25 mouse cellular contexts compared by ENCODE assay signal in genomic region chr7:76389240-76389639, GRCm38 (mm10).
DNase-seq lines count a peak whose midpoint lies in the region; ATAC-seq and TF ChIP-seq lines count a peak whose summit lies in the region.
"Had no signal": no experiment of that assay in that cellular context is flagged by ENCODE, and none has a peak within 500 bp of the region (broad histone marks: within the 10 kb centered on the region; RNA-seq: fewer than 3 reads in every experiment).

No protein-coding gene starts in this region.

- WGBS in forebrain, embryonic 10.5 days, result 88% methylated on average over 5 of the region's 5 CpGs
- 86% methylated on average over 5 of the region's 5 CpGs for WGBS in forebrain, embryonic 16.5 days
- 43% methylated on average over 5 of the region's 5 CpGs for WGBS in lung, embryonic 15.5 days
- 55% methylated on average over 5 of the region's 5 CpGs for WGBS in lung, postnatal 0 days
- 71% methylated on average over 5 of the region's 5 CpGs for WGBS in stomach, embryonic 16.5 days
- 71% methylated on average over 5 of the region's 5 CpGs for WGBS in stomach, postnatal 0 days

- DNase-seq in forebrain, embryonic 10.5 days (ENCODE audit: extremely low spot score, low spot score), result no peak
- no peak for DNase-seq in lung, postnatal 14 days
- DNase-seq in lung, postnatal 0 days (ENCODE audit: low spot score), result peak; percentile 14
- no peak for DNase-seq in lung, postnatal 10 days
- no peak for DNase-seq in stomach, postnatal 0 days (ENCODE audit: low spot score)
- DNase-seq: adrenal gland, adult 8-10 months; adrenal gland, postnatal 14 days; adrenal gland, postnatal 36 days; B cell, adult 2 months; cerebellum, adult 11-12 months; cerebellum, adult 2 months; cerebellum, adult 9-10 months; cerebellum, postnatal 10 days; cerebellum, postnatal 25 days had no signal

- no peaks in the 10 kb centered on the region for H3K27me3 ChIP-seq in forebrain, embryonic 10.5 days (ENCODE audit: poor library complexity, severe bottlenecking)
- H3K27me3 ChIP-seq in forebrain, embryonic 16.5 days (replicated peaks; ENCODE audit: control insufficient read depth, insufficient read depth, low read length), result no peaks in the 10 kb centered on the region
- H3K27me3 ChIP-seq in lung, embryonic 15.5 days, result no peaks in the 10 kb centered on the region
- H3K27me3 ChIP-seq in lung, postnatal 0 days (replicated peaks; ENCODE audit: insufficient read depth, low read length), result no peaks in the 10 kb centered on the region
- no peaks in the 10 kb centered on the region for H3K27me3 ChIP-seq in stomach, embryonic 16.5 days (ENCODE audit: control insufficient read depth, insufficient read depth, low read length)
- H3K27me3 ChIP-seq in stomach, postnatal 0 days (ENCODE audit: control insufficient read depth, insufficient read depth, low read length), result no peaks in the 10 kb centered on the region
- H3K27me3 ChIP-seq: embryonic facial prominence, embryonic 12.5 days; Patski had no signal

- no peak overlapping the region for H3K9ac ChIP-seq in forebrain, embryonic 16.5 days (replicated peaks; ENCODE audit: low read depth, low read length)
- no peak overlapping the region for H3K9ac ChIP-seq in lung, embryonic 15.5 days
- no peak overlapping the region for H3K9ac ChIP-seq in lung, postnatal 0 days (replicated peaks; ENCODE audit: low read depth)
- no peak overlapping the region for H3K9ac ChIP-seq in stomach, embryonic 16.5 days (ENCODE audit: low read length)
- no peak overlapping the region for H3K9ac ChIP-seq in stomach, postnatal 0 days (ENCODE audit: low read length)
- H3K9ac ChIP-seq: embryonic facial prominence, embryonic 12.5 days; forebrain, embryonic 12.5 days had no signal

- no peak for TF ChIP-seq EP300 in lung, postnatal 0 days (IDR thresholded peaks at IDR 0.05)
- no peak for TF ChIP-seq EP300 in stomach, postnatal 0 days (optimal IDR thresholded peaks at IDR 0.05)

- no peak for ATAC-seq in forebrain, embryonic 16.5 days
- peak; percentile 56; the same call in 1 of the 2 replicates for ATAC-seq in lung, embryonic 15.5 days (ENCODE audit: borderline replicate concordance, extremely low read depth, low FRiP score, low TSS enrichment)
- no peak for ATAC-seq in lung, postnatal 0 days
- ATAC-seq in stomach, embryonic 16.5 days (ENCODE audit: insufficient read depth, low FRiP score), result no peak
- ATAC-seq in stomach, postnatal 0 days (ENCODE audit: low FRiP score, low TSS enrichment), result no peak
- ATAC-seq: activated CD4-positive, CD25-positive, alpha-beta regulatory T cell, adult 4 months; CD4-positive, CD25-positive, alpha-beta regulatory T cell, adult 4 months; forebrain, embryonic 14.5 days; Patski had no signal

- H3K4me3 ChIP-seq in forebrain, embryonic 10.5 days, result no peak overlapping the region
- no peak overlapping the region for H3K4me3 ChIP-seq in forebrain, embryonic 16.5 days (replicated peaks; ENCODE audit: low read length)
- no peak overlapping the region for H3K4me3 ChIP-seq in lung, embryonic 15.5 days
- H3K4me3 ChIP-seq in lung, postnatal 0 days (ENCODE audit: low read depth, low read length), result no peak overlapping the region
- H3K4me3 ChIP-seq in stomach, embryonic 16.5 days (replicated peaks; ENCODE audit: low read length), result no peak overlapping the region
- no peak overlapping the region for H3K4me3 ChIP-seq in stomach, postnatal 0 days (ENCODE audit: low read depth, low read length)
- H3K4me3 ChIP-seq: embryonic facial prominence, embryonic 10.5 days; embryonic facial prominence, embryonic 12.5 days; forebrain, embryonic 12.5 days had no signal

- TF ChIP-seq CTCF in lung, postnatal 0 days (IDR thresholded peaks at IDR 0.05), result no peak
- TF ChIP-seq CTCF in stomach, postnatal 0 days (IDR thresholded peaks at IDR 0.05; ENCODE audit: low read depth), result no peak

- no peak overlapping the region for H3K4me2 ChIP-seq in forebrain, embryonic 16.5 days (ENCODE audit: low read length)
- no peak overlapping the region for H3K4me2 ChIP-seq in lung, embryonic 15.5 days
- H3K4me2 ChIP-seq in lung, postnatal 0 days (replicated peaks; ENCODE audit: low read depth, low read length), result no peak overlapping the region
- no peak overlapping the region for H3K4me2 ChIP-seq in stomach, embryonic 16.5 days (ENCODE audit: low read depth, low read length)
- H3K4me2 ChIP-seq in stomach, postnatal 0 days (replicated peaks; ENCODE audit: low read depth), result no peak overlapping the region
- H3K4me2 ChIP-seq: embryonic facial prominence, embryonic 12.5 days; forebrain, embryonic 12.5 days had no signal

- peaks cover 19% of the 10 kb centered on the region for H3K4me1 ChIP-seq in forebrain, embryonic 10.5 days
- H3K4me1 ChIP-seq in forebrain, embryonic 16.5 days (replicated peaks; ENCODE audit: control insufficient read depth, insufficient read depth, low read length), result peaks cover 14% of the 10 kb centered on the region
- peaks cover 13% of the 10 kb centered on the region; the same call in 1 of the 2 replicates for H3K4me1 ChIP-seq in lung, embryonic 15.5 days
- H3K4me1 ChIP-seq in lung, postnatal 0 days (ENCODE audit: insufficient read depth, low read depth, low read length), result peaks cover 4% of the 10 kb centered on the region; the same call in 1 of the 2 replicates
- peaks cover 10% of the 10 kb centered on the region for H3K4me1 ChIP-seq in stomach, embryonic 16.5 days (ENCODE audit: control insufficient read depth, insufficient read depth, low read length)
- no peaks in the 10 kb centered on the region for H3K4me1 ChIP-seq in stomach, postnatal 0 days (replicated peaks; ENCODE audit: control insufficient read depth, insufficient read depth)
- H3K4me1 ChIP-seq: embryonic facial prominence, embryonic 12.5 days had no signal

- 0 out of 2 replicates have a peak overlapping the region, but pooled peaks have one; percentile 11 for H3K27ac ChIP-seq in forebrain, embryonic 10.5 days
- no peak overlapping the region for H3K27ac ChIP-seq in forebrain, embryonic 16.5 days (ENCODE audit: low read length)
- H3K27ac ChIP-seq in lung, embryonic 15.5 days, result peak overlapping the region; percentile 9; the same call in 1 of the 2 replicates
- no peak overlapping the region for H3K27ac ChIP-seq in lung, postnatal 0 days (ENCODE audit: low read length)
- 0 out of 2 replicates have a peak overlapping the region, but pooled peaks have one; percentile 10 for H3K27ac ChIP-seq in stomach, embryonic 16.5 days (ENCODE audit: low read length)
- H3K27ac ChIP-seq in stomach, postnatal 0 days (replicated peaks), result no peak overlapping the region
- H3K27ac ChIP-seq: embryonic facial prominence, embryonic 10.5 days; embryonic facial prominence, embryonic 12.5 days; forebrain, embryonic 12.5 days had no signal

- no peaks in the 10 kb centered on the region for H3K36me3 ChIP-seq in forebrain, embryonic 10.5 days (replicated peaks)
- no peaks in the 10 kb centered on the region for H3K36me3 ChIP-seq in forebrain, embryonic 16.5 days (ENCODE audit: control insufficient read depth, insufficient read depth)
- no peaks in the 10 kb centered on the region for H3K36me3 ChIP-seq in lung, embryonic 15.5 days
- no peaks in the 10 kb centered on the region for H3K36me3 ChIP-seq in lung, postnatal 0 days (ENCODE audit: insufficient read depth, low read length)
- H3K36me3 ChIP-seq in stomach, embryonic 16.5 days (ENCODE audit: control insufficient read depth, insufficient read depth, low read length), result no peaks in the 10 kb centered on the region
- no peaks in the 10 kb centered on the region for H3K36me3 ChIP-seq in stomach, postnatal 0 days (ENCODE audit: control insufficient read depth, insufficient read depth, low read length)
- H3K36me3 ChIP-seq: embryonic facial prominence, embryonic 10.5 days; embryonic facial prominence, embryonic 12.5 days; forebrain, embryonic 12.5 days; G1E had no signal

- no peaks in the 10 kb centered on the region for H3K9me3 ChIP-seq in forebrain, embryonic 10.5 days
- H3K9me3 ChIP-seq in forebrain, embryonic 16.5 days (ENCODE audit: control insufficient read depth, low read length), result no peaks in the 10 kb centered on the region
- H3K9me3 ChIP-seq in lung, embryonic 15.5 days, result no peaks in the 10 kb centered on the region
- H3K9me3 ChIP-seq in lung, postnatal 0 days (ENCODE audit: low read length), result no peaks in the 10 kb centered on the region
- no peaks in the 10 kb centered on the region for H3K9me3 ChIP-seq in stomach, embryonic 16.5 days (replicated peaks; ENCODE audit: control insufficient read depth, low read length)
- no peaks in the 10 kb centered on the region for H3K9me3 ChIP-seq in stomach, postnatal 0 days (ENCODE audit: control insufficient read depth, low read length)
- H3K9me3 ChIP-seq: embryonic facial prominence, embryonic 10.5 days; embryonic facial prominence, embryonic 12.5 days; forebrain, embryonic 12.5 days had no signal

Comparison
In these comparisons a context has a peak if more than half of its experiments do, and no peak if none do; other contexts are left out.
1. H3K27ac ChIP-seq: peak in forebrain, embryonic 10.5 days (single experiment), lung, embryonic 15.5 days (single experiment) and stomach, embryonic 16.5 days (single experiment); none in forebrain, embryonic 16.5 days (single experiment), lung, postnatal 0 days (single experiment) and stomach, postnatal 0 days (single experiment).